Mouse (Mus musculus) lung, postnatal 0 days (tissue): ENCODE results near the gene Slc22a17. TPM values are rescaled to one million over a fixed set of nuclear protein-coding genes. Genes with fewer than 3 reads are reported as not detected.
A peak's percentile ranks its signal among the peaks of the same experiment; 100 is the strongest.

Experiments used
- ATAC-seq: fragments of 200-750 bp; cut with Nextera tagmentation; 2 replicates; pipeline ENCODE4 v1.8.0; 2017; ENCODE audit warnings: moderate library complexity
- DNase-seq: peaks from one replicate; pipeline ENCODE4 v3.0.0-alpha.2; 2016; ENCODE audit warnings: low spot score
- H3K27ac ChIP-seq: fragments of 300-500 bp; sonication (generic); 2 replicates; pipeline ENCODE4 v1.5.1; 2014; ENCODE audit warnings: antibody characterized with exemption, mild to moderate bottlenecking, low read length, mixed read lengths
- H3K27me3 ChIP-seq: fragments of 300-500 bp; sonication (generic); replicated peaks from 2 replicates; pipeline ENCODE4 v1.6.1; 2014; ENCODE audit warnings: low read length, mixed read lengths; ENCODE audit not compliant: insufficient read depth
- H3K36me3 ChIP-seq: fragments of 300-500 bp; sonication (generic); 2 replicates; pipeline ENCODE4 v1.6.1; 2014; ENCODE audit warnings: low read length, mixed read lengths; ENCODE audit not compliant: insufficient read depth
- H3K4me1 ChIP-seq: fragments of 300-500 bp; sonication (generic); 2 replicates; pipeline ENCODE4 v1.6.1; 2014; ENCODE audit warnings: antibody characterized with exemption, low read depth, low read length, mixed read lengths; ENCODE audit not compliant: insufficient read depth
- H3K4me2 ChIP-seq: fragments of 300-500 bp; sonication (generic); replicated peaks from 2 replicates; pipeline ENCODE4 v1.6.1; 2014; ENCODE audit warnings: low read depth, mild to moderate bottlenecking, low read length, moderate library complexity, mixed read lengths
- H3K4me3 ChIP-seq: fragments of 300-500 bp; sonication (generic); 2 replicates; pipeline ENCODE4 v1.5.1; 2014; ENCODE audit warnings: low read depth, low read length
- H3K9ac ChIP-seq: fragments of 300-500 bp; sonication (generic); replicated peaks from 2 replicates; pipeline ENCODE4 v1.6.1; 2014; ENCODE audit warnings: low read depth, mild to moderate bottlenecking
- H3K9me3 ChIP-seq: fragments of 300-500 bp; sonication (generic); 2 replicates; pipeline ENCODE4 v1.6.1; 2016; ENCODE audit warnings: low read length, mixed read lengths
- CTCF ChIP-seq: IDR thresholded peaks from 2 replicates; pipeline ENCODE4 v1.5.1; 2016; ENCODE audit warnings: antibody characterized with exemption, mild to moderate bottlenecking
- EP300 ChIP-seq: IDR thresholded peaks from 2 replicates; pipeline ENCODE4 v1.6.1; 2016; ENCODE audit warnings: antibody characterized with exemption, mild to moderate bottlenecking, control low read depth
- WGBS: fragments of 180-500 bp; shearing (Covaris S2); extraction: QIAGEN DNeasy Blood & Tissue Kit; methylation state at CpG from one replicate; pipeline ENCODE4 v1.1.7; 2014; 5-methylcytosine and 5-hydroxymethylcytosine counted together
- polyA plus RNA-seq: library from polyadenylated mRNA; unstranded; fragments of >200 nt; fragmentation: Nextera tagmentation; extraction: Ambion mirVana; gene quantifications from 2 replicates; pipeline ENCODE4 v1.2.1, GENCODE M21; 2015

The Slc22a17 gene
- polyA plus RNA-seq, 1 experiment from 2014 or later, result 13.6 TPM

DNA sequence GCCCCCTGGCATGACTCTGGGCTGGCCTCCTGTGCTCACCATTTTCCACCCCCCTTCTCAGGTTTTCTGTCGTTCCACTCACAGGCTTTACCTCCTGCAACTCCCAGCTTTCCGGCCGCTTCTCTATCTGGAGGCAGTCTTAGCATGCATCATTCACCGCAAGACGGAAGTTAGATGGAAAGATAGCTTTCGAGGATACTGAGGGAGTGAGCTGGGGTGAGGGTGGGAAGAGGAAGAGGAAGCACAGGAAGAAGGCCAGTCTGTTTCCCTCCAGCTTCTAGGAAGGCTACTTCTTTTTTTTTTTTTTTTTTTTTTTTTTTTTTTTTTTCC, 23.9 kb upstream of the Slc22a17 start:
- H3K27ac ChIP-seq, result no peak overlapping the region
- no peak overlapping the region for H3K4me2 ChIP-seq
- no peaks in the 10 kb centered on the region for H3K36me3 ChIP-seq
- H3K9ac ChIP-seq, result no peak overlapping the region
- H3K27me3 ChIP-seq, result no peaks in the 10 kb centered on the region
- DNase-seq (no peak), ATAC-seq (no peak)
- no peak overlapping the region for H3K4me3 ChIP-seq
- TF ChIP-seq CTCF (no peak), EP300 (no peak)
- H3K4me1 ChIP-seq, result no peaks in the 10 kb centered on the region
- 47% methylated on average over 6 of the region's 6 CpGs for WGBS
- H3K9me3 ChIP-seq, result no peaks in the 10 kb centered on the region

- 0 out of 2 replicates have a peak, but pooled peaks have one; percentile 12 for TF ChIP-seq CTCF
- no peak for TF ChIP-seq EP300
- Histone ChIP-seq H3K9me3 (no peaks in the 10 kb centered on the region), H3K27ac (no peak within 1 kb of the TSS), H3K27me3 (no peaks in the 10 kb centered on the region), H3K4me3 (no peak within 1 kb of the TSS), H3K4me1 (no peaks in the 10 kb centered on the region), H3K36me3 (no peaks in the 10 kb centered on the region), H3K9ac (no peak within 1 kb of the TSS), H3K4me2 (no peak within 1 kb of the TSS)
- 30% methylated on average over 8 of the region's 8 CpGs for WGBS
- DNase-seq (no peak), ATAC-seq (no peak)
Measured at GRCm38 (mm10) chr14:54935904-54936830, 23.2 kb upstream of the Slc22a17 start, which contains the start of gene Cmtm5. Cmtm5 (plus strand) TSS chr14:54936261.

- H3K4me1 ChIP-seq, result no peaks in the 10 kb centered on the region
- whole genome bisulfite sequencing, result 27% methylated on average over 6 of the region's 6 CpGs
- H3K36me3 ChIP-seq, result no peaks in the 10 kb centered on the region
- no peaks in the 10 kb centered on the region for H3K27me3 ChIP-seq
- DNase-seq (no peak), ATAC-seq (no peak)
- no peak within 1 kb of the TSS for H3K27ac ChIP-seq
- no peaks in the 10 kb centered on the region for H3K9me3 ChIP-seq
- no peak within 1 kb of the TSS for H3K9ac ChIP-seq
- H3K4me3 ChIP-seq, result no peak within 1 kb of the TSS
- no peak for TF ChIP-seq CTCF
- no peak for TF ChIP-seq EP300
- no peak within 1 kb of the TSS for H3K4me2 ChIP-seq
Measured at GRCm38 (mm10) chr14:54932645-54933150, 19.8 kb upstream of the Slc22a17 start, which contains the start of gene Il25. Il25 (plus strand) TSS chr14:54932695.

DNA sequence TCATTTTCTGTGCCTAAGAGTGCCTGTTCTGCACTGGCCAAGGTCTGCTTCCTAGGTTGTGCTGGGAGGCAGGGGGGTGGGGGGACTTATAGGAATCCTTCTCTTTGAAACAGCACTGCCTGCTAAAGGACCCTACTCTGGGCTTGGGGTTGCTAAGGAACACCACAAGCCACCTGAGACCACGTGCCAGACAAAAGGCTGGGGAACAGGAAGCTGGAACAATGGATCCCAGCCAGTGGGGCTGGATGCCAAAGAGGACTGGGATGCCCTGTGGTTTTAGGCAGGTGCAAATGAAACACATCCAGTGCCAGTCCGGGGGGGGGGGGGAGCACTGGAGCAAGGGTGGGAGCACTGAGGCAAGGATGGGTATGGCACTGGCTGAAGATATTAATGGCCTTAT, 17.5 kb upstream of the Slc22a17 start:
- no peaks in the 10 kb centered on the region for H3K9me3 ChIP-seq
- H3K36me3 ChIP-seq, result no peaks in the 10 kb centered on the region
- H3K4me1 ChIP-seq, result no peaks in the 10 kb centered on the region
- ATAC-seq (no peak), DNase-seq (no peak)
- TF ChIP-seq CTCF, result no peak
- TF ChIP-seq EP300, result no peak
- WGBS, result 15% methylated on average over 2 of the region's 2 CpGs
- H3K9ac ChIP-seq, result no peak overlapping the region
- no peak overlapping the region for H3K4me3 ChIP-seq
- no peaks in the 10 kb centered on the region for H3K27me3 ChIP-seq
- no peak overlapping the region for H3K4me2 ChIP-seq
- H3K27ac ChIP-seq, result no peak overlapping the region

DNA sequence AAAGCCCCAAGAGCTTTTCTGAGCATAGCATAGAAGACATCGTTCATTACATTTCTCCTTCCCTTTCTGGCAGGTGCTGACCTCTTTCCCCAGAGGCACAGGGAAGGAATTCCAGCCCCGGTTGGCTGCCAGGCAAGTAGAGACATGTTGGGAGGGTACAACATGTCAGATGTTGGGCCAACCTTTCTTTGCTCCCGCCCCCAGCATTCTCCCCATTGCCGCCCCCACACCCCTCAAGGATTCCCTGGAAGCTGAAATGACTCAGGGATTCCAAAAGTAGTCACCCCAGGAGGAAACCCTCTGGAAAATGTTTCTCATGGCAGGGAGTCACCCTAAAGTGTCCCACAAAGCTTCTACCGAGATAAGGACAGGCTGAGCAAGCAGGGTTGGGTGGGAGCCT, 16.9 kb upstream of the Slc22a17 start:
- DNase-seq, result no peak
- no peak overlapping the region for H3K4me2 ChIP-seq
- WGBS, result 61% methylated on average over 5 of the region's 5 CpGs
- no peak overlapping the region for H3K27ac ChIP-seq
- no peaks in the 10 kb centered on the region for H3K36me3 ChIP-seq
- no peak for ATAC-seq
- no peak overlapping the region for H3K4me3 ChIP-seq
- 0 out of 2 replicates have a peak, but pooled peaks cover 3% of the 10 kb centered on the region for H3K27me3 ChIP-seq
- H3K4me1 ChIP-seq, result no peaks in the 10 kb centered on the region; the same call in 1 of the 2 replicates
- no peaks in the 10 kb centered on the region for H3K9me3 ChIP-seq
- no peak overlapping the region for H3K9ac ChIP-seq
- TF ChIP-seq CTCF (no peak), EP300 (no peak)

DNA sequence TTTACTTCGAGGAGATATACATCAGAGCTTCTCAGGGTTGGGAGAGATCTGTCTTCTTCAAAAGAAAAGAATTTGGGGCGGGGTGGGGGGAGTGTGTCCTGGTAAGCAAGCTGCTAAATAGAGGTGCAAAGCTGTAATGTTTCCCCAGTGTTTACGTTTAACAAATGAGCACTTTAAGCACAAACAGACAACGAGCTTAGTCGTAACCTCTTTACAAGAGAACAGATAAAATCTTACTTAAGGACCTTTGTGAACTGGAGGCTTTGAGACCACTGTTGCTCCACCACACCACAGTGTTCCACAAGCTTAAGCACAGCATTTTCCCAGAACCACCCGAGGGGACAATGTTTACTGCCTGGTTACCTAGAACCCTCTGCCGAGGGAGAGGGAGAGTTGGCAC, 14.4 kb upstream of the Slc22a17 start:
- 22% methylated on average over 7 of the region's 7 CpGs for WGBS
- H3K27me3 ChIP-seq, result 0 out of 2 replicates have a peak, but pooled peaks cover 5% of the 10 kb centered on the region
- no peaks in the 10 kb centered on the region for H3K36me3 ChIP-seq
- H3K9me3 ChIP-seq, result no peaks in the 10 kb centered on the region
- H3K4me2 ChIP-seq, result peak overlapping the region; percentile 90
- no peaks in the 10 kb centered on the region; the same call in 1 of the 2 replicates for H3K4me1 ChIP-seq
- ATAC-seq (no peak), DNase-seq (peak; percentile 22)
- TF ChIP-seq EP300 (no peak), CTCF (no peak)
- 0 out of 2 replicates have a peak overlapping the region, but pooled peaks have one; percentile 72 for H3K27ac ChIP-seq
- peak overlapping the region; percentile 37; the same call in 1 of the 2 replicates for H3K9ac ChIP-seq
- H3K4me3 ChIP-seq, result peak overlapping the region; percentile 52; the same call in 1 of the 2 replicates
